Mouse (Mus musculus): ENCODE data around the gene Ston2.

DNA sequence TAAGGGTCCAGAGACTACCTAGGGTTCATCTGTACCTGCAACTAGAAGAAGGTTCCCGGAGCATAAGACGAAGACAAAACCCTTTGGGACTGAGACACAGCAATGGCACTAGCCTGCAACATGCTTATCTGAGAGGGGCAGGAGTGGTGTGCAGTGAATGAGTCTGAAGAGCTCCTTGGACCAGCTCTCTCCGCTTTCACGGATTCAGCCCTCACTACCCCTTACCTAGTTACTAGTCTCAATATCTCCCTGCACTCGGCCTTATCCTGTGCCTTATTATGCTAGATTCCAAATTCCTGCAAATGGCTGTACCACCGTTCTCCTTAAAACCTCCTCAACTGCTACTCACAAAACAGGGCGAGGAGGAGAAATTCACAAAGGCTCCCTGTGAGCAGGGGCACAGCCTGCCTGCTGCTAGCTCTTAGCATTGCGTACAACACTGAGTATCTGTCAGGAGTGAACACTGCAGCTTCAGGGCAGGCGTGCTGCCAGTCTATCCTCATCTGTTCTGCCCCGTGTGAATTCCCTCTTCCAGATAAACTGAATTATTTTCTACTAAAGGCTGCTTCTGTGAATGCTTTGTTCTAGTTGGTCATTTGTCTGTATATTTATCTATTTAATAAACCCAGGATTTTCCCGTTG is 38.5 kb downstream of the Ston2 start:
- TF ChIP-seq CTCF (IDR thresholded peaks at IDR 0.05) (no peak), POLR2A (IDR thresholded peaks at IDR 0.05; ENCODE audit: insufficient read depth, low read depth, low read length) (no peak)

Measured in heart, adult 2 months (tissue).